Mouse (Mus musculus): ENCODE measurements around the gene Pxdc1.

DNA sequence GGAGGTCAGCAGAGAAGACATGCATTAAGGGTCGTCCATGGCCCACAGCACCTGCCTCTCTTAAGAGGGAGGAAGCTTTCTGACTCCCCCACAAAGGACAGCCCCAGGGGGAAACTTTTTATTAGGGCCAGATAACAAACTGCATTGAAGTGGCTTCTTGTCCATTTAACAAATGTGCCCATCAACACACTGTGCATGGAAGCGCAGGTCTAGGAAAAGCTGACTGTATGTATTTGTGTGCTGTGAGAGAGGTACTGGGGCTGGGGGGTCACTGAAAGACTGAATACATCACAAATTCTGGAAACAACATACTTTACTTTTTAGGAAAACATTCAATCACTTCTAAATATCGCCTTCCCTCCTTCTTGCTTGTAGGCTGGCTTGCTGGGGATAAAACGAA is 9.4 kb downstream of the Pxdc1 start:
- TF ChIP-seq POLR2A (IDR thresholded peaks at IDR 0.05; ENCODE audit: insufficient read length, low read depth) = no peak
- no peak for TF ChIP-seq MYOD1 (IDR thresholded peaks at IDR 0.05; ENCODE audit: control insufficient read depth in 1 of 3, insufficient read length in 2 of 3, low read depth in 2 of 3)
